Mouse (Mus musculus): Measurements from ENCODE around the gene Wdr90. TPM values are rescaled to one million over a fixed set of nuclear protein-coding genes. Genes with fewer than 3 reads are reported as not detected.

The Wdr90 gene
- total and polyA plus RNA-seq, 2 experiments from 2014 or later = 14.2 to 36.2 TPM

DNA sequence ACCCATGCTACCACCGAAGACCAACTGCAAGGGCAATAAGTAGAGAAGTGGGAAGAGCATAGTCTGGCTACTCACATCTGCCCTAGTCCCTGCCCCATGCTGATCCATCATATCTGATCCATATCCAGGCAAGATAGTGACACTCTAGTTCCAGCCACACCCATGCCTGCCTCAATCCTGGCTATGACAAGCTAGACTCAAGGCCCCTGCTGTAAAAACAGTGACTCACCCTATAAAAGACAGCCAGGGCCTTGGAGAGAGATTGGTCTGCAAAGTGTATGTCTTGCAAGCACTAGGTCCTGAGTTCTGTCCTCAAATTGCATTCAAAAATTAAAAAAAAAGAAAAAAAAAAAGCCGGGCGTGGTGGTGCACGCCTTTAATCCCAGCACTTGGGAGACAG, 54.8 kb downstream of the Wdr90 start:
- Histone ChIP-seq H3K27me3 (ENCODE audit: insufficient read depth, low read length) (no peaks in the 10 kb centered on the region), H3K9me3 (ENCODE audit: low read length) (no peaks in the 10 kb centered on the region), H3K4me1 (ENCODE audit: insufficient read depth, low read length) (peaks cover 27% of the 10 kb centered on the region; the same call in 1 of the 2 replicates), H3K36me3 (ENCODE audit: insufficient read depth, low read length) (no peaks in the 10 kb centered on the region), H3K4me2 (ENCODE audit: low read depth, low read length, poor library complexity, severe bottlenecking) (no peak overlapping the region), H3K4me3 (ENCODE audit: low read depth, low read length) (no peak overlapping the region), H3K27ac (ENCODE audit: low read depth, low read length) (no peak overlapping the region), H3K9ac (replicated peaks; ENCODE audit: low read length, poor library complexity, severe bottlenecking) (no peak overlapping the region)
- DNase-seq (ENCODE audit: low spot score) = no peak
- no peak for TF ChIP-seq CTCF (IDR thresholded peaks at IDR 0.05)
- no peak for ATAC-seq (ENCODE audit: low FRiP score)
- 93% methylated on average over 4 of the region's 4 CpGs for WGBS

DNA sequence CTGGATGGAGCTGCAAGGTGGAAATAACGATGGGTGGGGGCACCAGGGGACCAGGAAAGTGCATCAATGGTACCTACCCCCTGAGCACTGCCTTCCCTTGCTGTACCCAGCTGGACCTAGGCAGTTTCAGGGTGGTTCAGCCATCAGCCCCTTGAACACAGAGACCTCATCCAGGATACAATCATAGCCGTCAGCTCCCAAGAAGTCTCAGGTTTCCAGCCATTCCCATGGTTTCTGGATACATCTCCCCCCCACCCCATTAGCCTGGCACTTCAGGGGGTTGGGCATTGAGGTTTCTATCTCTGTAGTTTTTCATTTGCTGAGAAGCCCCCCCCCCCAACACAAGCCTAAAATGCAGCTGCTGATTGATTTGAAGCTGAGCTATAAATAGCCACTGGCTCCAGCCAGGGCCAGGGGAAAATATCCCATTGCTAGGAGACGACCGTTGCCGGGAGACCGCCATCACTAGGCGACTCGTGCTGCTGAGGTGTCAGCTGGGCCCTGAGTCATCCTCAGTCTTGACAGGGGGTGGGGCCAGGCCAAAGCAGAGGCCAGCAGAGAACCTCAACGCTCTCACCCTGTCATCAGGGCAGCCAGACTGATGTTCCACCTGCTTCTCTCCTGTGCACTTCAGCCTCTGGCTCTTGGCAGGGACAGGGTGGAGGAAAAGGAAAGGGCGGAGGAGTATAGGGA, 58.3 kb downstream of the Wdr90 start:
- no peaks in the 10 kb centered on the region for H3K9me3 ChIP-seq (ENCODE audit: low read length)
- DNase-seq (ENCODE audit: low spot score) = peak; percentile 94
- H3K27ac ChIP-seq (ENCODE audit: low read depth, low read length) = peak overlapping the region; percentile 87
- ATAC-seq (ENCODE audit: low FRiP score) = peak; percentile 91
- 3% methylated on average over 10 of the region's 10 CpGs for WGBS
- H3K36me3 ChIP-seq (ENCODE audit: insufficient read depth, low read length) = no peaks in the 10 kb centered on the region
- no peak overlapping the region for H3K4me3 ChIP-seq (ENCODE audit: low read depth, low read length)
- no peaks in the 10 kb centered on the region for H3K27me3 ChIP-seq (ENCODE audit: insufficient read depth, low read length)
- peaks cover 14% of the 10 kb centered on the region; the same call in 1 of the 2 replicates for H3K4me1 ChIP-seq (ENCODE audit: insufficient read depth, low read length)
- no peak for TF ChIP-seq CTCF (IDR thresholded peaks at IDR 0.05)
- H3K4me2 ChIP-seq (ENCODE audit: low read depth, low read length, poor library complexity, severe bottlenecking) = peak overlapping the region; percentile 40
- peak overlapping the region; percentile 50 for H3K9ac ChIP-seq (replicated peaks; ENCODE audit: low read length, poor library complexity, severe bottlenecking)

DNA sequence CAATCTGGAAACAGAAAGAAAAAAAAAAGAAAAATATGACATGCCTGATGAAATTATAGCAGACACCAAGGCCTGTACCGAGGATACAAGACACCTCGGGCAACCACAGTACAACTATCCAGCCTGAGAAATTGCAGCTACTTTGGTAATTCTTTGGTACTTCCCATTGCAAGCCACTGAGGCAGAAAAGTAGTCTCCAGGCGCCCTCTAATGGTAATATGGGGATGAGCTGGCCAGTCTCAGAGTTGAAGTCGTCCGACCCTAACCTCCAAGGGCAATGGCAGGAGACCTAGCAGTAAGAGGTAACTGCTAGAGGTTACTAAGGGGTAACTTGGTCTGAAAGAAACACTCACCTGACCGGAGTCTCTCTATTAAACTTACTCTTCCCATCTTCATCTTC, 60.3 kb downstream of the Wdr90 start:
- ATAC-seq (ENCODE audit: low FRiP score) (no peak), DNase-seq (ENCODE audit: low spot score) (peak; percentile 84)
- Histone ChIP-seq H3K9ac (replicated peaks; ENCODE audit: low read length, poor library complexity, severe bottlenecking) (no peak overlapping the region), H3K36me3 (ENCODE audit: insufficient read depth, low read length) (no peaks in the 10 kb centered on the region), H3K4me2 (ENCODE audit: low read depth, low read length, poor library complexity, severe bottlenecking) (no peak overlapping the region), H3K4me3 (ENCODE audit: low read depth, low read length) (no peak overlapping the region), H3K4me1 (ENCODE audit: insufficient read depth, low read length) (peaks cover 14% of the 10 kb centered on the region; the same call in 1 of the 2 replicates), H3K27me3 (ENCODE audit: insufficient read depth, low read length) (peaks cover 11% of the 10 kb centered on the region; the same call in 1 of the 2 replicates), H3K9me3 (ENCODE audit: low read length) (no peaks in the 10 kb centered on the region), H3K27ac (ENCODE audit: low read depth, low read length) (no peak overlapping the region)
- WGBS = 5% methylated on average over 6 of the region's 6 CpGs
- TF ChIP-seq CTCF (IDR thresholded peaks at IDR 0.05) = peak; percentile 89

DNA sequence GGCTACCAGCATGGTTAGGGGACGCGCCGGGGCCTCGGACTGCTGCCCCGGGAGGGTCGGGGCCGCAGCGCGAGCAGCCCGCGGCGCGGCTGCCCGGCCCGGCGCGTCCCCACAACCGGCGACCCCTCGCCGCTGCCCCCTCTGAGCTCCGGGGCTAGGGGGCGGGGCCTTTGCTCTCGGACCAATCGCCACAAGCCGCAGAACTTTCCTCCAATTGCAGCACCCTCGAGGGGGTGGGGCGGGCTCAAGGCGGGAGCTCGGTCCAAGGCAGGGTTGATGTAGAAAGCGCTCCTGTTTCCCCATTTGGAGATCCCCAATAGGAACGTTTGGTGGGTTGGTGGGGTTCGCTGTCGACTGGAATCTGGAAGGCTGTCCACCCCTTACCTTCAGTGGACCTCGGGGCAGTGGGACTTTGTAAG, 64.3 kb downstream of the Wdr90 start, which contains the start of gene Metrn:
TSS of gene Metrn (minus strand) at position 186 of the 419 bp plus-strand sequence.
- Histone ChIP-seq H3K27me3 (ENCODE audit: insufficient read depth, low read length) (peaks cover 11% of the 10 kb centered on the region; the same call in 1 of the 2 replicates), H3K4me3 (ENCODE audit: low read depth, low read length) (peak within 1 kb of the TSS; percentile 51), H3K9ac (replicated peaks; ENCODE audit: low read length, poor library complexity, severe bottlenecking) (0 out of 2 replicates have a peak within 1 kb of the TSS, but pooled peaks have one; percentile 36), H3K36me3 (ENCODE audit: insufficient read depth, low read length) (no peaks in the 10 kb centered on the region), H3K4me2 (ENCODE audit: low read depth, low read length, poor library complexity, severe bottlenecking) (peak within 1 kb of the TSS; percentile 79), H3K4me1 (ENCODE audit: insufficient read depth, low read length) (peaks cover 10% of the 10 kb centered on the region; the same call in 1 of the 2 replicates), H3K9me3 (ENCODE audit: low read length) (no peaks in the 10 kb centered on the region), H3K27ac (ENCODE audit: low read depth, low read length) (peak within 1 kb of the TSS; percentile 32; the same call in 1 of the 2 replicates)
- DNase-seq (ENCODE audit: low spot score) (peak; percentile 78), ATAC-seq (ENCODE audit: low FRiP score) (no peak)
- WGBS = 0% methylated on average over 27 of the region's 35 CpGs
- no peak for TF ChIP-seq CTCF (IDR thresholded peaks at IDR 0.05)

DNA sequence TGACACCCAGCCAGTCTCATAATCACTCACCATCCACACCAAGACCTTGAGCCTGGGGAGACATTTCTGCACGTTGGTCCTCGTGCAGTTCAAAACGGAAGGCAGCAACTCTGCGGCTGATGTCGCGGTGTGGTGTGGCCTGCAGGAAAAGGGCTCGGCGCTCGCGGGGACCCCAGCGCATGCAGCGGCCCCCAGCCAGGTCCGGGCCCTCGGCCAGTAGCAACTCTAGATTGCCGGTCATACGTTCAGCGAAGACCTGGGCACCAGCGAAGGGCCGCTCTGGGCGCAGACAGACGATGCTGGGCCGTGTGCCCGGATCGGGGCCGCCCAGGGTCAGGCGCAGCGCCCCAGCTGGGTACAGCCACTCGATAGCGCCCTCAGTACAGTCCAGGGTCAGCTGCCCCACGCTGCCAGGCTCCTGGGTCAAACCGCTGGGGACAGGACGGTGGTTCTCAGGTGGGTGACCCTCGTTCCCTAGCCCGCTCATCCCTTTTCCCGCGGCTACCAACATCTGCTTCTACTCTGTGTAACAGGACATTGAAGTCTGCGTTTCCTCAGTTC, 65.0 kb downstream of the Wdr90 start:
- H3K4me2 ChIP-seq (ENCODE audit: low read depth, low read length, poor library complexity, severe bottlenecking) = peak overlapping the region; percentile 79
- H3K9ac ChIP-seq (replicated peaks; ENCODE audit: low read length, poor library complexity, severe bottlenecking) = 0 out of 2 replicates have a peak overlapping the region, but pooled peaks have one; percentile 29
- TF ChIP-seq CTCF (IDR thresholded peaks at IDR 0.05) = no peak
- DNase-seq (ENCODE audit: low spot score) (no peak), ATAC-seq (ENCODE audit: low FRiP score) (no peak)
- H3K4me3 ChIP-seq (ENCODE audit: low read depth, low read length) = peak overlapping the region; percentile 51
- H3K36me3 ChIP-seq (ENCODE audit: insufficient read depth, low read length) = no peaks in the 10 kb centered on the region
- peak overlapping the region; percentile 32; the same call in 1 of the 2 replicates for H3K27ac ChIP-seq (ENCODE audit: low read depth, low read length)
- peaks cover 10% of the 10 kb centered on the region; the same call in 1 of the 2 replicates for H3K4me1 ChIP-seq (ENCODE audit: insufficient read depth, low read length)
- peaks cover 11% of the 10 kb centered on the region; the same call in 1 of the 2 replicates for H3K27me3 ChIP-seq (ENCODE audit: insufficient read depth, low read length)
- no peaks in the 10 kb centered on the region for H3K9me3 ChIP-seq (ENCODE audit: low read length)
- WGBS = 3% methylated on average over 37 of the region's 37 CpGs
